Mouse (Mus musculus) stomach, embryonic 14.5 days (tissue): ENCODE results near the gene Teddm2. TPM values are rescaled to one million over a fixed set of nuclear protein-coding genes. Genes with fewer than 3 reads are reported as not detected.
A peak's percentile ranks its signal among the peaks of the same experiment; 100 is the strongest.

Source experiments
- microRNA-seq: library from miRNA; unstranded; fragments of <30 nt; microRNA quantifications from one replicate; pipeline ENCODE4, GENCODE M21; 2016
- polyA plus RNA-seq: library from polyadenylated mRNA; unstranded; fragments of >200 nt; fragmentation: Nextera tagmentation; extraction: Ambion mirVana; gene quantifications from 2 replicates; pipeline ENCODE4 v1.2.1, GENCODE M21; 2014

The Teddm2 gene
- polyA plus RNA-seq, 1 experiment from 2014 or later = 0.46 TPM

Small RNA genes within 50 kb of the gene (microRNA-seq; reads per million reads assigned to microRNA genes)
- gene Mir8114 = 19.5 reads per million, percentile 26 among the genes with 10 or more reads in this experiment

Other genes starting within 250 kb of the Teddm2 start
- gene Rgs8, start 247.2 kb downstream of the Teddm2 start, polyA plus RNA-seq = 0.35 and 0.41 TPM in 2 replicates
- gene Rgs16, start 159.9 kb downstream of the Teddm2 start, polyA plus RNA-seq = 2.4 TPM in 2 replicates
- 9.2 and 11.1 TPM in 2 replicates for gene Rnasel, start 150.8 kb downstream of the Teddm2 start, polyA plus RNA-seq
- 0.30 TPM in 1 of 2 replicates, not detected in the other for gene Rgsl1, start 56.1 kb downstream of the Teddm2 start, polyA plus RNA-seq
- gene Teddm1b, start 25.9 kb downstream of the Teddm2 start, polyA plus RNA-seq = 0.21 and 0.41 TPM in 2 replicates
- gene Teddm1a, start 8.5 kb downstream of the Teddm2 start, polyA plus RNA-seq = not detected in 2 replicates
- 130 and 137 TPM in 2 replicates for gene Glul, start 284 bp downstream of the Teddm2 start, polyA plus RNA-seq